Mouse (Mus musculus) gastrocnemius, postnatal 36 days (tissue): ENCODE measurements around the gene Thap7. TPM values are rescaled to one million over a fixed set of nuclear protein-coding genes. Genes with fewer than 3 reads are reported as not detected.
"Not testable (repeated sequence)": the region's sequence is repeated elsewhere in the genome, so short reads cannot be mapped to it uniquely, and the experiment has no call there.

Source experiments
- DNase-seq, 2 experiments: peaks; one replicate each; pipeline ENCODE4 v3.0.0; 2022
- intact Hi-C: fragments of 180-260 bp; cut with DNase I; formaldehyde crosslinking; loops from one replicate; pipeline ENCODE4 v1.15.1; 2025
- total RNA-seq, 2 experiments: library from RNA; stranded (reverse); gene quantifications; 2 replicates each; pipeline ENCODE4 v1.2.3; 2021

Gene Thap7
- total RNA-seq, 2 experiments from 2014 or later = 12.8 to 14.4 TPM

GRCm38 (mm10) chr16:17532676-17533329, 1.9 kb upstream of the Thap7 start:
- intact Hi-C loops = loop anchor here (2.0 kb wide), 1 partner anchor 128 kb away; the partner anchor contains the start of gene Snap29
- no peak for DNase-seq

DNA sequence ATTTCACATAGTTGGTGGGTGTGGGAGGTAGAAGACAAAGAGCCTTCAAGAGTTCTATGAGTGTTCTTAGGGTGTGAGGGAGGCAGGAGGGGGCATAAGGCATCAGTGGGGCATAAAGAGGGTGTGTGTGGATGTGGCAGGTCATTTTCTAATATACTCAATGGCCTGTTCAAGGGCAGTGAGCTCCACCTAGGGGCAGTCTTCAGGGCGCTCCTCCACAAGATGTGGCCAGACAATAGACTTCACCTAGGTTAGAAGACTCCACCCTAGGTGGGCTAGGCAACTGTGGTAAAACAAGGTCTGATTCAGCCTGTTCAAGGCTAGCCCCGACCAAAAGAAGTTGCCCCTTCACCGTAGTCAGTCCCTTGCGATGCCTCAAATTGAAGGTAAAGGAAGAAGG, 1.3 kb upstream of the Thap7 start:
- DNase-seq = no peak
- intact Hi-C loops = loop anchor here (2.0 kb wide), 1 partner anchor 127 kb away; the partner anchor contains the start of gene Snap29

DNA sequence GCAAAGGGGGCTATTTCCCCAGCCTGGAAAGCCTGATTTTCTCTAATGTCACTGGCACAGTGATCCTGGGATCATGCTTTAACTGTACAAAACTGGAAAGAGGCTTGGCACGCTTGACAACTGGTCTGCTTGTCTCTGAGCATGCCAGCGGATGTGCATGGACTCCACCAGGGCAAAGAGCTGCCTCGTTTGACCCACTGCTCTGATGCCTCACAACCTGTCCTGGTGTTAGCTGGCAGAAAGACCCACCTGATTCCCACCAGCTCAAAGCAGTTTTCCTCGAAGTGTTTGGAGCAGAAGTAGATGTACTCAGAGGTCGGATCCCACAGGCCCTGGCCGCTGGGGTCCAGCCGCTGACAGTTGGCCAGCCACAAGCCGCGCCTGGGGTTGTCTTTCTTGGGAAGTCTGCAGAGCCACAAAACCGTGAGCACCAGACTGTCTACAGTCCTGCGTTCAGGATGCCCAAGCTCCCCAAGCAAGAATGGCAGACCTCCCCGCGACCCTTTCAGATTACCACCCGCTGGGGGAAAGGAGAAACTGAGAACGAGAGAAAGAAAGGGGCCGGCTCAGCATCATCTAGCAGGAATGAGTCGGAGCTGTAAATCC, 852 bp downstream of the Thap7 start:
- DNase-seq = no peak
- intact Hi-C loops = no loop called here

DNA sequence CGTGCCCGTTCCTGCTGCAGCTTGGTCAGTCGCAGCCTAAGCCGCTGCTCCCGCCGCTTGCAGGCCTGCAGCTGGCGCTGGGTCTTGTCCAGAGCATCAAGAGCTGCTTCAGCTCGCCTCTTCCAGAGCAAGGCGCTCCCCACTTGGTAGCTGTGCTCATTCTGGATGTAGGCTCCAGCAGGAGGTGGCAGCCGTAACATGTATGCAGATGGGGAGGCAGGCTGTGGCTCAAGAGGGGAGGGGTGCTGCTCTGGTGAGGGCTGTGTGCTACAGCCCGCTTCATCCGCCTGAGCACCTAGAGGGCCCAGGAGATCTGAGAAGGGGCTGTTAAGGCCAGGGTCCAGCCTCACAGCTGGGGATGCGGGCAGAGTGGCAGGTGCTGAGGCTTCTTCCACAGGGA, 2.7 kb downstream of the Thap7 start:
- DNase-seq = no peak
- intact Hi-C loops = no loop called here

- no peak for DNase-seq
- intact Hi-C loops = no loop called here
Measured at GRCm38 (mm10) chr16:17527606-17528005, 3.3 kb downstream of the Thap7 start.

- no peak for DNase-seq
- intact Hi-C loops = no loop called here
Measured at GRCm38 (mm10) chr16:17526223-17526622, 4.7 kb downstream of the Thap7 start.

DNA sequence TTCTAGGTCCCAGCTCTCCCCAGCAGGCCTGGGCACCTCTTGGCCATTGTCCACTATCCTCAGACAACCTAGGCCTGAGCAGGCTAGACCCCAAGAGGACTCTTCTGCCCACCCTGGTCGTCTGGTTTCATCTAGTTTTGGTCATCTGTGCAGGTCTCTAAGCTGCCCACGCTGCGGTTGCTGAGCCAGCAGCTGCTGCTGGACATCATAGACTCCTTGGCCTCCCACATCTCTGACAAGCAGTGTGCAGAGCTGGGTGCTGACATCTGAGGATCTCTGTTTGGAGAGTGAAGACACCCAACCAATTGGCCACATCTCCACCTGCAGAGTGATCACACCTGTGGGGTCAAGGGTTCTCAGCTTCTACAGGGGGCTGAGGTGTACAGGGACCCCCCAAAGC, 5.4 kb downstream of the Thap7 start:
- intact Hi-C loops = no loop called here
- no peak for DNase-seq

DNA sequence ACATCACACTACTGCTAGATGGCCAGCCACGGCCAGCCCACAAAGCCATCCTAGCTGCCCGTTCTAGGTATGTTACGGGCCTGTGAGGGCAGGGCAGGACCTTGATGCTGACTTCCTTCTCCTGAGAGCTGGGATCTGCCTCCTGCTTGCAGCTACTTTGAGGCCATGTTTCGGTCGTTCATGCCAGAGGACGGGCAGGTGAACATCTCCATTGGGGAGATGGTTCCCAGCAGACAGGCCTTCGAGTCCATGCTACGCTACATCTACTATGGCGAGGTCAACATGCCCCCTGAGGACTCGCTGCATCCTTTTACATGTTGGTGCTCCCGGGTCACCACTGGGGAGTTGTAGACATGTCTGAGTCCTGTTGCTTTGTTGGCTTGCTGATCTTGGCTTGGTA, 6.8 kb downstream of the Thap7 start:
- intact Hi-C loops = no loop called here

DNA sequence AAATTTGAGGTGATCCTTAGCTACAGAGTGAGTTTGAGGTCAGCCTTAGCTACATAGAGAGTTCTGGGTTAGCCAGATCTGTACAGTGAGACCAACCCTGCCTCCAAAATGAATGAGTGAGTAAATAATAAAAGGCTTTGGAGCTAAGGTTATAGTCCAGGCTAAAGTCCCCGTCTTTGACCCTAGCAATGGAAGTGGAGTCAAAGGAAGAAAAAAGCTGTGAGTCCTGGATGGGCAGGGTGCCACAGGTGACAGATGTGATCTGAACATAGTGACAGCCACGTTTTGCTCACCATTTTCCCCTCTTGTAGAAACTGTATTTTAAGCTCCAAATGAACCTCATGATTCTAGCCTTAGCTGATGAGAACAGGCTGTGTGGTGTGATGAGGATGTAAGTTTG, 12.0 kb downstream of the Thap7 start:
- intact Hi-C loops = no loop called here
- no peak for DNase-seq

More for the DNA sequence above, 6.8 kb downstream of the Thap7 start:
- no peak for DNase-seq

DNA sequence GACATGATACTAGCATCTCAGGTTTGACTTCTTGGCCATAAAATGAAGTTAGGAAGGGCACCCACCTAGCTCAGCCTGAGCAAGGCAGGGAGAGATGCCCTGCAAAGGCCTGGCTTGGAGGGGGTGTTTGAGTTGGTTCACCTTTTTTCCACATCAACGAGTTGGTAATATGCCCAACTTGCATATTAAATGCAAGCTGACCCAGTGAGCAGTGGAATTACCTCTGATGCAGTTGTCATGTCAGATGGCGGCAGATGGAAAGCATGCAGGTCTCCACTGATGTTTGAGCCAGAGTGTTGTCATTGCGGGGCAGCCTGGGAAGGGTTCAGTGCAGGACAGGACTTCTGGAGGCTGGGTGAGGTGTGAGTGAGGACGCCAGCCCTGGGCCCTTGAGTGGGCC, 19.5 kb downstream of the Thap7 start:
- DNase-seq = no peak
- intact Hi-C loops = no loop called here

- intact Hi-C loops = no loop called here
- no peak for DNase-seq
Measured at GRCm38 (mm10) chr16:17510686-17511085, 20.2 kb downstream of the Thap7 start.

- intact Hi-C loops = no loop called here
- no peak for DNase-seq
Measured at GRCm38 (mm10) chr16:17510143-17510542, 20.8 kb downstream of the Thap7 start.

DNA sequence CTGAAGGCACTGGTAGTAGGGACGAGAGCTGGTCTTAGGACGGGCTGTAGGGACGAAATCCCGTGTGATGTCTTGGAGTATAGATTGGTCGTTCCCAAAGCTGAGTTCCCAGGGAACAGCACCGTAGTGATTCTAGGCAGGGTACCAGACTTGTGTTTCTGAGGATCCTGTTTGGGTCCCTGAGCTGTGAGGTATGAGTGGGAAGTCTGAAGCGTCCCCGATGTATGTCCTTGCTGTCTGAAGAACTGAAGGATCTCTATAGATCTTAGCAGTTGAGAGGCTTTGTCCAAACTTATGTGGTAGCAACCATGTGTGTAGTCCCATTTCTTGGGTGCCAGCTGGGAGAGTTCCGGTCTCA, 21.7 kb downstream of the Thap7 start:
- intact Hi-C loops = no loop called here

GRCm38 (mm10) chr16:17508546-17509239, 22.2 kb downstream of the Thap7 start, which contains the start of gene Lztr1:
TSS of gene Lztr1 (plus strand) at chr16:17508688.
- intact Hi-C loops = no loop called here
- DNase-seq = peak; percentile 83 to 87

More for the DNA sequence above, 21.7 kb downstream of the Thap7 start:
- no peak for DNase-seq

- DNase-seq, intact Hi-C loops: not testable (repeated sequence)
Measured at GRCm38 (mm10) chr16:17508031-17508430, 22.9 kb downstream of the Thap7 start.

- DNase-seq = no peak
- intact Hi-C loops = no loop called here
Measured at GRCm38 (mm10) chr16:17507018-17507552, 23.9 kb downstream of the Thap7 start.

- no peak for DNase-seq
- intact Hi-C loops = no loop called here
Measured at GRCm38 (mm10) chr16:17502681-17503080, 28.3 kb downstream of the Thap7 start.

DNA sequence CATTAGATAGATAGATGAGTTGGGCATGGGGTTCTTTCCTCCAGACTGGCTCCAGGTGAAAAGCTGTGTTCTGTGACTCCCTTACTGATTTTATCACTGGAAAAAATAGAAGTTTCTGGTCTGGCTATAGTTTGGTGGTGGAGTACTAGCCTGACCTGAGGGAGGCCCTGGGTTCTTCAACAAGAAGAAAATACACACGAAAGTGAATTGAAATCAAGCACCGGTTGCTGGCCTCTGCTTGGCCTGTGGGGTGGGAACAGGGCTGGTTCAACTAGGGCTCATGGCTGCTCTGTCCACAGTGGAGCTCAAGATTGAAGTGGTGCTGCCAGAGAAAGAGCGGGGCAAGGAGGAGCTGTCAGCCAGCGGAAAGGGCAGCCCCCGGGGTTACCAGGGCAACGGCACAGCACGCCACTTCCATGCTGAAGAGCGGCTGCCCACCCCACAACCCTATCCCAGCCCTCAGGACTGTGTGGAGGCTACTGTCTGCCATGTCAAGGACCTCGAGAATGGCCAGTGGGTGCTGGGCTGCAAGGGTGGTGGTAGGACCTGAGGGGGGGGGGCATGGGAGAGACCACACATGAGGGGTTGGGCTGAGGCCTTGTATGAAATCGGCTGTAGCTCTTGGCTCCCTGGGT, 31.6 kb downstream of the Thap7 start:
- no peak for DNase-seq
- intact Hi-C loops = no loop called here

DNA sequence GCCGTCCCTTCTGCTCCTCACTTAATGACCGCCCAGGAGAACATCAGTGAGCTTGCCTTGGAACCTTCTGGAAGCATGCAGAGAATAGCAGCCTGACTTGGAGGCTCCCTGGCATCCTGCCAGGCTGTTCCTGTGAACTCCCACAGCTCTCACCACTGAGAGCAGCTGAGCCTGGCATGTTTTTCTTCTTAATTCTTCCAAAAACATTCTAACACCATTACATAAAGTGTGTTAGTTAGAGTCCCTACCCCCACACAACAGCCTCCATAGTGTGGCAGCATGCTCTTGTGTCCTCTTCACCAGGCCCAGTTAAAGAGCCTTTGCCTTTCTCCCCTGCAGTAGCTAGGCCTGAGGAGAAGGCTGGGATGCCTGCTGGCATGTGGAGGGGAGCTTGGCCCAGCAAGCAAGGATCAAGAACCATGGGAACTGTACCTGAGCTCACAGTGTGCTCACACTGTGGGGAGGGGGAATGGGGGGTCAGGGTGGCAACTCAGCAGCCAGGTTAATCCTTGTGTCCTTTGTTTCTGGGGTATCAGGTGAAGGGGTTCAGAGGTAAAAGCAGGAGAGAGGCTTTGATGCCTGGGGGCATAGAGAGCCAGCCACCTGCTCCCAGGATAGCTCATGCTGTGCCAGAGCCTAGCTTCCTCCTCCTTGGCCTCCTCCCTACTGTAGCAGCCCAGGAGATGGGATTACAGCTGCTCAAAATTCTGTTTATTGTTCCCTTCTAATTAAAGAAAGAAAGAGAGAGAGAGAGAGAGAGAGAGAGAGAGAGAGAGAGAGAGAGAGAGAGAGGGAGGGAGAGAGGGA, 34.2 kb downstream of the Thap7 start:
- intact Hi-C loops = no loop called here
- no peak for DNase-seq

DNA sequence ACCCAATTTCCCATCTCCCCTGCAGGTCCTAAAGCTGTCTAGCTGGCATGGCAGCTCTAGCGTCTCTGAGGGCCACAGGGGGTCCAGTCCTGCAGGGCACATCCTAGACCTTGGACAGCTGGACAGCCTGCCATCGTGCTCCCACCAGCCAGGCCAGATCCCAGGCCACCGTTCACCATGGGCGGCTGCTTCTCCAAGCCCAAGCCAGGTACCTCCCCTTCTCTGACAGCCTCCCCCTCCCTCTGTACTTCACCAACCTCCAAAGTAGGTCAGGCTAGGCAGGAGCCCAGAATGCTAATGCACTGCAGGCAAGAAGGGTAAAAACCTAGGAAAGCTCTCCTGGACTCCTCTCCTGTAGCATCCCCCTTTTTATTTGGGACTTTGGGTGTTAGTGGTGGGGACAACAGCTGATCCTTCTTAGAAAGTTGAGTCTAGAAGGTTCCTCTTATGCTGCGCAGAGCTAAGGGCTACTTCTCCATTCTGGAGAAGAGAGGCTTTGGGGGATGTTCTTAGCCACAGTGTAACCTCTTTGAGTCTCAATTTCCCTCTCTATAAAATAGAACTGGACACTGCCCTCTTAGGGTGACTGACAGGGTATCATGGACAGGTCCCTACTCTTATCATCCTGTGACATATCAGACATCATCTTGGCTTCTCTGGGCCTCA, 38.9 kb downstream of the Thap7 start:
- no peak for DNase-seq
- intact Hi-C loops = no loop called here
